Mouse (Mus musculus): ENCODE results near the gene Sertad4.

The Sertad4 gene

GRCm38 (mm10) chr1:192851640-192852039 is 3.9 kb downstream of the Sertad4 start:
- DNase-seq (ENCODE audit: low read depth, low spot score): no peak

- no peak for DNase-seq (ENCODE audit: low read depth, low spot score)
Measured at GRCm38 (mm10) chr1:192851126-192851525, 4.4 kb downstream of the Sertad4 start.

DNA sequence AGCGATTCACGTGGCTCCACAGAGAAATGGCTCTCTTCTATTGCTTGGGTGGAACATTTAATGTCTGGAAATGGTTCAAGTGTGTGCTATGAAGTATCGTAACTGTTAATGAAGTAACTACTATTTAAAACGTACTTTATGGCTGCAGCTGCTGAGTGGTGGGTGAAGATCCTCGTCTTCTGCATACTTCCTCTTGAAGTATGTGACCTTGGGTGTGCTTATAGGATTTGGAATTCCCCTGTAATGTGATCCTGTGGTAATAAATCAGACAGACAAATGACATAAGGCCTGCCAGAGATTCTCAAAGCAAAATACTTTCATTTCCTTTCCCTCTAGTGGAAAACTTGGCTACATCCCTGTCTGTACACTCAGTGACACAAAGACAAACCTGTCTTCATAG is 5.9 kb downstream of the Sertad4 start:
- DNase-seq (ENCODE audit: low read depth, low spot score): peak; percentile 63

GRCm38 (mm10) chr1:192847254-192847653 is 8.3 kb downstream of the Sertad4 start:
- DNase-seq (ENCODE audit: low read depth, low spot score): no peak

GRCm38 (mm10) chr1:192841094-192841813 is 14.3 kb downstream of the Sertad4 start:
- no peak for DNase-seq (ENCODE audit: low read depth, low spot score)

DNA sequence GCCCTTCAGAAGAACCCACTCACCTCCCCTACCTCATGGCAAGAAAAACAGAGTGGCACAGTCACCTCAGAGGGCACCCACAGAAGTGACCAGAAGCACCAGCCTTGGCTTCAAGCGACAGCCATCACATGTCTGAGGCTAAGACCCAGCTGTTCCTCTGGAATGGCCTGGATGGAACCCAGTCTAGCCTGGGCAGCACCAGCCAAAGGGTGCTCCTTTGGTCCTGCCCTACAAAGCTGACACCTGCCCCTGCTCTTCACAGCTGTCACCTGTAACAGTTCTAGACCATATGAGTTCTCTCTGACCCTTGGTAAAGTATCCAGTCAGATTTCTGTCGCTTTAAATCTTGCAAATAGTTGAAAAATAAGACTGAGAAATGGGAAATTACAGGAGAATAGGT is 14.9 kb downstream of the Sertad4 start:
- no peak for DNase-seq (ENCODE audit: low read depth, low spot score)

- peak; percentile 60 for DNase-seq (ENCODE audit: low read depth, low spot score)
Measured at GRCm38 (mm10) chr1:192835211-192835681, 20.3 kb downstream of the Sertad4 start.

GRCm38 (mm10) chr1:192834361-192835210 is 21.0 kb downstream of the Sertad4 start:
- peak; percentile 83 for DNase-seq (ENCODE audit: low read depth, low spot score)

- no peak for DNase-seq (ENCODE audit: low read depth, low spot score)
Measured at GRCm38 (mm10) chr1:192833586-192833985, 22.0 kb downstream of the Sertad4 start.

- DNase-seq (ENCODE audit: low read depth, low spot score): no peak
Measured at GRCm38 (mm10) chr1:192833097-192833496, 22.5 kb downstream of the Sertad4 start.

- no peak for DNase-seq (ENCODE audit: low read depth, low spot score)
Measured at GRCm38 (mm10) chr1:192832338-192832737, 23.2 kb downstream of the Sertad4 start.

GRCm38 (mm10) chr1:192830444-192830843 is 25.1 kb downstream of the Sertad4 start:
- DNase-seq (ENCODE audit: low read depth, low spot score): peak; percentile 61

GRCm38 (mm10) chr1:192828928-192829327 is 26.6 kb downstream of the Sertad4 start:
- no peak for DNase-seq (ENCODE audit: low read depth, low spot score)

DNA sequence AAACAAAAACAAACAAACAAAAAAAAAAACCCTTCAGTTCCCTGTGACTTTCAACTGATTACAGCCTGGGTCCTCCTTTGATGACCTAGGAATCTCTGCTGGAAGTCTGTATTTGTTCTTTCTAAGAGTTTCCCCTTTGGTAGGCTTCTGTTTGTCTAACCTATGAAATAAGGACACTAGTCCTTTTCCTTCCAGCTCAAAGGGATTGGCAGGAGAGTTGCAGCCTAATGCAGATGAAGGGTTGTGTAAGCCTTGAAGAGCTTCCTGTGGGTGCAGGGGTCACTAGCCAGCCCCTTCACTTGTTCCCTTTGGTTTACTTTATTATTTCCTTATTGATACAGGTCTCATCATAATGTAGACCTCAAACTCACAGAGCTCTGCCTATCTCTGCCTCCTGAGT is 27.6 kb downstream of the Sertad4 start:
- DNase-seq (ENCODE audit: low read depth, low spot score): no peak

DNA sequence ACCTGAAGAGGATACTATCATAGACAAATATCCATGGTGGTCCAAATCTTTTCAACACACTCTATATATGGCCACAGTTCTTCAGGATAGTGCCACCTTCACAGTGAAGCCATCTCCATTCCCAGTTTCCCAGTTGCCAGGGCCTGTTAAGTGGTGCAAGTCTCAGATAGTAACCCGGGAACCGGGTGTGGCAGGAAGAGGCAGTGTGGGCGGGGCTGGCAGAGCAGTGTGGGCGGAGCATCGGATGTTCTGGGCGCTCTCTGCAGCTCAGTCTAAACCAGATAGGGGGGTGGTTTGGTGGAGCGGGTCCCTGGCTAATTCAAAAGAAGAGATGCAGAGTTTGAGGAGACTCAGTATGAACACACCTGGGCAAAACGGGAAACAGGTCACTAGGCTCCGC is 29.8 kb downstream of the Sertad4 start:
- DNase-seq (ENCODE audit: low read depth, low spot score): no peak

DNA sequence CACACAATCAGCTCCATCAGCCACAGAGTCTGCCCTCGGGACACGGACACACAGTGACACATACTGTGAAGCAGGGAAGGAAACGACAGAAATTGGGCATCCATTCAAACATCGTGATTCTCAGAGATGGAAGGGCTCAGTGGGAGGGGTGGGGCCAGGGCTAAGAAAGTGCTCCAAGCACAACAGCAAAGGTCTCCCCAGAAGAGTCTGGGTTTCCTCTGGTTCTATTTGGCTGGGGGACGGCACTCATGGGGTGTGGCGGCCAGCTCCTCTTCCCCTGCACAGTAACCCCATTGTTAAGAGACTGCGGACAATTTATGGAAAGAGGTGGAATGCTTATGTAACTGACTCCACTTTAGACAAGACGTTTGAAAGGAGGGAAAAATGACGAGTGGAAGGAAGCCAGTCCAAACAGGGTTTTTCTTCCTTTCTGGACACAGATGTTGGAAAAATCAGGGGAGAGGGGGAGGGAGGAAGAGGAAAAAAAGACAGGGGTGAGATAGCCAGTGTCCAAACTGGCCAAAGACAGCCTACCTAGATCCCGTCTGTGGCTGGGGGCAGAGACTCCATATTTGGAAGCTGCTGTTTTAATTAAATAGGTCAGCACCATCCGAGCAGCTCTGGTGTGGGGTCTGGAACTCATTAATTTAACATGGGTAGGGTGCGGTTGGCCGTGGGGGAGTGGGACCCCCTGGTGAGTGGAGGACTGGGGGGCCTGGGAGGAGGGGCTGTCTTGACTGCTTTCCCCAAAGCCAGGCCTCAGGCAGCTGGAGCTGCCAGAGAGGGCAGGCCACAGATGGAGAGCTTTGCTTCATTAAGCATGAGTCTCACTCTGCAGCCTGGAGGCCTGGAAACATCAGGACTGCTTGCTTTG is 32.7 kb downstream of the Sertad4 start:
- peak; percentile 54 for DNase-seq (ENCODE audit: low read depth, low spot score)

- no peak for DNase-seq (ENCODE audit: low read depth, low spot score)
Measured at GRCm38 (mm10) chr1:192822309-192822651, 33.3 kb downstream of the Sertad4 start.

DNA sequence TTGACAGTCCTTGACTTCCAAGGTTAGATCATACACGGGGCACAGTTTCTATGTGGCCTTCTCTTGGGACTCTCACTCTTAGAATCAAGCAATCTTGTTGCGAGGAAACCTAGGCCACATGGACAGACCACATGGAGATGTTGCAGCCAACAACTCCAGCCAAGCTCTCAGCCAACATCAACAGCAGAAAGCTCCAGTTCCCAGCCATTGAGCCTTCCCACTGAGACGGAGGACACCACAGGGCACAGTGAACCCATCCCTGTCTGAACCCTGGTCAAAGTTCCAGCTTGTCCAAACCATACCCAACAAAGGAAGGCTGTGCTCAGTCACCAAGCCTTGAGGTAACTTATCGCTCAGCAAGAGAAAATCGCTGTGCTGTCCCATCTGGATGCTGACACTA is 37.2 kb downstream of the Sertad4 start:
- DNase-seq (ENCODE audit: low read depth, low spot score): no peak

DNA sequence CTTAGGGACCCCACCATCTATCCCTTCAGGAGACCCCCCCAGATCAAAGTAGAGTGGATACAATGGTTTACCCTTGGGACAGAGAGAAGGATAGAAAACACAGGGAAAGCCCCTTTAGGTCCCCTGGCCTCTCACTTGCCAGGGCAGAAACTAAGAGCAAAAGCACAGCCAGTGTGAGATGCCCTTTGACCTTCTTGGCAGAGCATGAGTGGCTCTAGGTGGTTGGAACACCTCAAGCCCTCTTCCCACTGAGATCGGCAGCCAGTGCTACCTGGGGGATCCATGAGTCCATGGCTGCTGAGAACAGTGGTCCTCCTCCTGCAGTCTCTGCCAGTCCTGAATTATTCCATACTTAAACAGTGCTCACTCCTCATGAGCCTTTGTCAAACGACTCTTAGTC is 39.8 kb downstream of the Sertad4 start:
- no peak for DNase-seq (ENCODE audit: low read depth, low spot score)

- DNase-seq (ENCODE audit: low read depth, low spot score): no peak
Measured at GRCm38 (mm10) chr1:192814700-192815099, 40.9 kb downstream of the Sertad4 start.

DNA sequence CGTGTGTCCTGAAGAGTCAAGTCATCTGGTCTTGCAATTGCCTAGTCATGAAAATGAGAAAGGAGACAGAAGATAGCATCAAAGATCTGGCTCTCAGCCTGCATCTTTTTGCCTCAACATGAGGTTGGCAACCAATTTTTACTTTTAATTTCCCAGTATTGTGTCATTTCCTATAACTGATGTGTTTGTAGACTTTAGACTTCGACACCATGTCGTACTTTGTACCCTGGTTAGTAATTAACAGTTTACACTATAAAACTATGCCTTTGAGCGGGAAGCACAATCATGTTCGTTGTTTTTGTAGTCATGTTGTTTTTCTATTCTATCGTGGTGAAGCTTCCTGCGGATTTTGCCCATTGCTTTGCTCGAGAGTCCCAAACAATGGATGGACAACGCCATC is 42.8 kb downstream of the Sertad4 start:
- no peak for DNase-seq (ENCODE audit: low read depth, low spot score)

DNA sequence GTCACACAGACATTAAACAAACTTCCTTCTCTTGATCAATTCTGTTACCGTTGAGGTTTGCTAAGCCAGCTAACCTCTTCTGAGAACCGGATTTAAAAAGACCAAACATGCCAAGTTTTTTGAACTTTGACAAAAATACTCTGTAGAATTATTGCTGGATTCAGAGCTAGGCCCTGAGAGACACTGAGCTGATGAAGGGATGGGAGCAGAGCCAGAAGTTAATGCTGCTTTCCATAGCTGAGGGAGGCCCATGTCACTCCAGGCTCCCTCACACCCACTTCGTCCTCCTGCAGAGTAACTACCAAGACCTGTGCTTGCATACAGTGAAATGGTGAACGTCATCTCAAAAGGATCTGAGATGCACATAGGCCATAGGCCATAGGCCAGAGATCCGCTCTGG is 43.3 kb downstream of the Sertad4 start:
- DNase-seq (ENCODE audit: low read depth, low spot score): no peak
